Mouse (Mus musculus): ENCODE measurements around the gene Igfals. TPM values are rescaled to one million over a fixed set of nuclear protein-coding genes. Genes with fewer than 3 reads are reported as not detected.
A peak's percentile ranks its signal among the peaks of the same experiment; 100 is the strongest.

The Igfals gene
- total RNA-seq (2014; rRNA removed) (0.48 TPM in 1 of 2 replicates, not detected in the other), polyA plus RNA-seq (2015; fragmentation: Nextera tagmentation; extraction: Ambion mirVana) (0.18 TPM in 1 of 2 replicates, not detected in the other)

DNA sequence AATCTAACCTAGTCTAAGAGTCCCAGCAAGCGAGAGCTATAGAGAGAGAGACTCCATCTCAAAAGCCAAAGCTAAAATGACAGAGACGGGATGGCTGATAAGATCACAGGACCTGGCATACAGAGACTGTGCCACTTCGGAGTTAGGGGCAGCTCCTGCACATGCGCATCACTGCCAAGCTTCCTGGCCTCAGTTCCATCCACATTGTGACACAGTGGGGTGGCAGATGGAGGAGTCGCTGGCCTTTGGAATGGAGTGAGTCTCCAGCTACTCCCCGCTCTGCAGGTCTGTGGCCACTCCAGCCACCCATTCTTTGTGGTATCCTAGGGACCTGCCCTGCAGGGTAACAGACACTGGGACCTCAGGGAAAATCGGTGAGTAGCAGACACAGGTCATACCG is at the start of gene Igfals:
Igfals (plus strand) TSS at position 222 of the 400 bp plus-strand sequence.
- WGBS, result 91% methylated on average over 8 of the region's 8 CpGs
- H3K36me3 ChIP-seq (ENCODE audit: insufficient read depth), result peaks cover 35% of the 10 kb centered on the region
- no peaks in the 10 kb centered on the region for H3K4me1 ChIP-seq (ENCODE audit: insufficient read depth)
- H3K4me3 ChIP-seq (ENCODE audit: low read depth, low read length), result no peak within 1 kb of the TSS
- H3K9me3 ChIP-seq (ENCODE audit: low read length), result no peaks in the 10 kb centered on the region
- no peak for DNase-seq
- no peak within 1 kb of the TSS for H3K4me2 ChIP-seq (ENCODE audit: low read depth)
- H3K27me3 ChIP-seq (ENCODE audit: insufficient read depth, low read length), result no peaks in the 10 kb centered on the region
- no peak for ATAC-seq
- H3K9ac ChIP-seq, result no peak within 1 kb of the TSS
- no peak within 1 kb of the TSS for H3K27ac ChIP-seq (ENCODE audit: low read depth, low read length)
- no peak for TF ChIP-seq CTCF (IDR thresholded peaks at IDR 0.05; ENCODE audit: low read depth)

DNA sequence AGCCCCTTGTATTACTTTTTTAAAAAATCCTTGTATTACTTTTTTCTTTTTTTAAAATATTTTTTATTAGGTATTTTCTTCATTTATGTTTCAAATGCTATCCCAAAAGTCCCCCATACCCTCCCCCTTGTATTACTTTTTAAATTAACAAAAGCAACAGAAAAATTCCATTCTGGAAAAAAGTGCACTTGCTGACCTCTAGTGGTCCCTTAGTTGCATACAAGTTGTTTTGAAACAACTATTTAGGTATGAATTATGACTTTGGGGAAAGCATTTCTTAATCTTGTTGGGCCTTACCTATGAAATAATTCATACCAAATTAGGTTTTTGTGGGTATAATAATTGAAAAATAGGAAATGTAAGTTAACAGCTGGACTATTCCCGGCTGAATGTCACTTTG is 48.3 kb upstream of the Igfals start:
- no peaks in the 10 kb centered on the region for H3K27me3 ChIP-seq (ENCODE audit: insufficient read depth, low read length)
- H3K36me3 ChIP-seq (ENCODE audit: insufficient read depth), result no peaks in the 10 kb centered on the region
- H3K9ac ChIP-seq, result no peak overlapping the region
- H3K4me1 ChIP-seq (ENCODE audit: insufficient read depth), result no peaks in the 10 kb centered on the region
- no peak overlapping the region for H3K4me3 ChIP-seq (ENCODE audit: low read depth, low read length)
- ATAC-seq (no peak), DNase-seq (peak; percentile 26)
- no peaks in the 10 kb centered on the region for H3K9me3 ChIP-seq (ENCODE audit: low read length)
- no peak overlapping the region for H3K27ac ChIP-seq (ENCODE audit: low read depth, low read length)
- TF ChIP-seq CTCF (IDR thresholded peaks at IDR 0.05; ENCODE audit: low read depth), result peak; percentile 53
- WGBS, result 36% methylated on average over 1 of the region's 1 CpGs
- H3K4me2 ChIP-seq (ENCODE audit: low read depth), result no peak overlapping the region

DNA sequence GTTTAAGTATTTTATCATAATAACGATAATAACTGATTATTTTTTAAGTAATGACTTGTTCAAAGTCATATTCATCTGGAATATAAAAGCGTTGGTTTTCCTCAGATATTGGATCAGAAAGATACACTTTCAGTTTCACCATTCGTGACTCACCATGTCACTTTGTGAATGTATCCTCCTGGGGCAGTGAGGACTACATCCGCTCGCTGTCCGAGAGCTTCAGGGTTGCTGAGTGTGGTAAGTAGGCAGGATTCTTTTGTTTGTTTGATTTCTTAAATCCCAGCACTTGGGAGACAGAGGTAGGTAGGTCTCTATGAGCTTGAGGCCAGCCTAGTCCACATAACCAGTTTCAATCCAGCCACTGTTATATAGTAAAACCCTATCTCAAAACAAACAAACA is 47.6 kb upstream of the Igfals start:
- no peak for DNase-seq
- no peaks in the 10 kb centered on the region for H3K9me3 ChIP-seq (ENCODE audit: low read length)
- H3K4me2 ChIP-seq (ENCODE audit: low read depth), result no peak overlapping the region
- H3K4me1 ChIP-seq (ENCODE audit: insufficient read depth), result no peaks in the 10 kb centered on the region
- no peaks in the 10 kb centered on the region for H3K27me3 ChIP-seq (ENCODE audit: insufficient read depth, low read length)
- TF ChIP-seq CTCF (IDR thresholded peaks at IDR 0.05; ENCODE audit: low read depth), result no peak
- no peaks in the 10 kb centered on the region for H3K36me3 ChIP-seq (ENCODE audit: insufficient read depth)
- 55% methylated on average over 6 of the region's 6 CpGs for whole genome bisulfite sequencing
- H3K27ac ChIP-seq (ENCODE audit: low read depth, low read length), result no peak overlapping the region
- H3K4me3 ChIP-seq (ENCODE audit: low read depth, low read length), result no peak overlapping the region
- ATAC-seq, result no peak
- H3K9ac ChIP-seq, result no peak overlapping the region

DNA sequence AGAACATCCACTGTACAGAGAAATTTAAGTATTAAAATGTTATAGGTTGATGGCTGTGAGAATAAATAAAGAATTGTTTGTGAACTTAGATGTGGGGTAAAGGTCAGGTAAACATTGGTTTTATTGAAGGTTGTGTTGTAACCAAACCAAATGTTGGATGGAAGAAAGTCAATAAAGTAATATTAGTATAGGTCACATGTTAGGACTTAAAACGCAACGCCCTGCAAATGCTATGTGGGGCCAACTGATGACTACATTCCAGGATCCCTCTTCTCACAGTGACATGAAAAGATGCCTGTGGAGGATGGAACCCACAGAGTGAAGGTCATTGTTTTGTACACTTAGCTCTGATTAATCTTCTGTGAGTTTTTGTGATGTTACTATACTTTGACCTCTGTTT is 46.3 kb upstream of the Igfals start:
- no peaks in the 10 kb centered on the region for H3K36me3 ChIP-seq (ENCODE audit: insufficient read depth)
- TF ChIP-seq CTCF (IDR thresholded peaks at IDR 0.05; ENCODE audit: low read depth), result no peak

DNA sequence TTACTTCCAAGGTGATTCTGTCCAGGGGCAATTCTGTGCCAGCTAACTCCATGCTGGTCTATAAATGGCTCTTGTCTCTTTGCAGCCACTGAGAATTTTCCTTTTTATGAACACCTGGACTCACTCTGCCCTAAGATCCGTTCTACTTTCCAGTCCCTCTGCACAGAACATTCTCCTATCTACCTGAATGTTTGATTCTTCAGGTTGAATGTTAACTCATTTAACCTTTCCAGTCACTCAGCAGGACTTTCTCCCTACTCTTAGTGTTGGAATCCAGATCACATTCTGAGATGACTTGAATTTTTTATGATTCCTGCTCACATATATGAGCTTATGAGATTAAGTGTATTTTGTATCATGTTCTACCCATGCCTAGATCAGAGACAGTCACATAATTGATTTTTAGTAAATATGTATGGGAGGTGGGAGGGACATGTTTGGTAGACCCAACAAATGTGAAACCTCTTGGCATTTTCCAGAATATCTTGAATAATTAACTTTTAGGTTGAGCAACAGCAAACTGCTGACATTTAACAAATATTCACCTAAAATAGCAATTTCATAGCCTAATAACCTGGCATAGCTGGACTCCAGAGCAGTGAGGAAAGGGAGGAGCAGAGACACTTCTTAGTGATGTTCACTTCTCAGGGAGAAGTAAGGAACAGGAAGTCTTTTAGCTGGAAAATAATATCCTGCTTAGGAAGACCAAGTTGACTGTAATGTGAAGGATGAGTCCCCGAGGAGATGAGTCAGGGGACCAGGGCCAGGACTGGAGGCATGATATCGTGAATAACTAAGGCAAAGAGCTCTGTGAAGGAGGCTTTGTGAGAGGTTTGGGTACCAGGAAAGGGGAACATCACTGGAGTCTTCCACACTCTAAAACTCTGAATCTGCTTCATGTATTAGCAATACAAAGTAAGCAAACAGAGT is 44.2 kb upstream of the Igfals start:
- Histone ChIP-seq H3K27me3 (ENCODE audit: insufficient read depth, low read length) (peaks cover 3% of the 10 kb centered on the region; the same call in 1 of the 2 replicates), H3K4me2 (ENCODE audit: low read depth) (no peak overlapping the region), H3K27ac (ENCODE audit: low read depth, low read length) (no peak overlapping the region), H3K9me3 (ENCODE audit: low read length) (no peaks in the 10 kb centered on the region), H3K36me3 (ENCODE audit: insufficient read depth) (no peaks in the 10 kb centered on the region), H3K4me1 (ENCODE audit: insufficient read depth) (no peaks in the 10 kb centered on the region), H3K9ac (no peak overlapping the region), H3K4me3 (ENCODE audit: low read depth, low read length) (no peak overlapping the region)
- ATAC-seq (no peak), DNase-seq (no peak)
- WGBS, result 51% methylated on average over 3 of the region's 3 CpGs
- no peak for TF ChIP-seq CTCF (IDR thresholded peaks at IDR 0.05; ENCODE audit: low read depth)

More for the DNA sequence above, 46.3 kb upstream of the Igfals start:
- 72% methylated on average over 2 of the region's 2 CpGs for WGBS
- Histone ChIP-seq H3K27me3 (ENCODE audit: insufficient read depth, low read length) (peaks cover 3% of the 10 kb centered on the region; the same call in 1 of the 2 replicates), H3K9me3 (ENCODE audit: low read length) (no peaks in the 10 kb centered on the region), H3K4me1 (ENCODE audit: insufficient read depth) (no peaks in the 10 kb centered on the region), H3K27ac (ENCODE audit: low read depth, low read length) (no peak overlapping the region), H3K4me3 (ENCODE audit: low read depth, low read length) (no peak overlapping the region), H3K9ac (no peak overlapping the region), H3K4me2 (ENCODE audit: low read depth) (no peak overlapping the region)
- ATAC-seq (no peak), DNase-seq (no peak)

DNA sequence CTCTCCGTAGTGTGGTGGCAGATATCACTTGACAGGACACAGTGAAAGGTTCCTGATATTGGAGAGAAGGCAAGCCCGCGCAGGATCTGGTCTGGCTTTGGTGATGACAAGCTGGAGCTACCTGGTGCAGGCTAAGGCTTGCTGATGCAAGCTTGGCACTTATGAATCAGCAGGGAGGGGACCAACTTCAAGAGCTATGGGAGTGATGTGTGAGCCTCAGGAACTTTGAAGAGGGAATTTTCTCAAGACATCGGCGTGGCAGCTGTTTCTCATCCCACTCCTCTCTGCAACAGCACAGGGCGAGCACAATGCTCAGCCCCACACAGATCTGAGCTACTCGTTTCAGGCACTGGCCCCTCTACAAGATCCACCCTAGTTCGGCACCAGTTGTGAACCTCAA is 26.0 kb upstream of the Igfals start, which contains the start of gene Hagh:
Hagh (plus strand) TSS at position 302 of the 400 bp plus-strand sequence.
- no peak for TF ChIP-seq CTCF (IDR thresholded peaks at IDR 0.05; ENCODE audit: low read depth)
- Histone ChIP-seq H3K4me2 (ENCODE audit: low read depth) (no peak within 1 kb of the TSS), H3K36me3 (ENCODE audit: insufficient read depth) (no peaks in the 10 kb centered on the region), H3K27me3 (ENCODE audit: insufficient read depth, low read length) (no peaks in the 10 kb centered on the region; the same call in 1 of the 2 replicates), H3K9ac (no peak within 1 kb of the TSS), H3K4me3 (ENCODE audit: low read depth, low read length) (no peak within 1 kb of the TSS), H3K9me3 (ENCODE audit: low read length) (no peaks in the 10 kb centered on the region), H3K4me1 (ENCODE audit: insufficient read depth) (no peaks in the 10 kb centered on the region), H3K27ac (ENCODE audit: low read depth, low read length) (no peak within 1 kb of the TSS)
- 72% methylated on average over 8 of the region's 8 CpGs for WGBS
- DNase-seq (no peak), ATAC-seq (no peak)

DNA sequence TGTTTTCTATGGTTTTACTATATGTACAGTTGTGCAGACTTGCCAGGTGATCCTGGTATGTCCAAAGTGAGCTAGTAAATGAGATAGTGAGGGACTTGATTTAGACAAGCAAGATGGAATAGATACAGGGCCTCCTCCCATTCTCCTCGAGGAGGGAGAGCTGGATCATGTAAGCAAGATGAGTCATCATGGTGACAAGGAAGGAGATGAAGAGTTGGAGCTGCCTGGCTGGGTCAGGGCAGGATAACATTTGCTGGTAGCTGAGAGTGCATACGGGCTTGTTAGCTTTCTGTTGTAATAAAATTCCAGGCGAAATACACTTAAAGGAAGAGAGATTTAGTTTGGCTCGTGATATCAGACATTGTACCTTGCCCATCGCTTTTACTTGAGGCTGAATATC is 25.5 kb upstream of the Igfals start:
- ATAC-seq (no peak), DNase-seq (no peak)
- H3K27ac ChIP-seq (ENCODE audit: low read depth, low read length), result no peak overlapping the region
- no peak overlapping the region for H3K9ac ChIP-seq
- no peaks in the 10 kb centered on the region for H3K36me3 ChIP-seq (ENCODE audit: insufficient read depth)
- no peaks in the 10 kb centered on the region; the same call in 1 of the 2 replicates for H3K27me3 ChIP-seq (ENCODE audit: insufficient read depth, low read length)
- no peaks in the 10 kb centered on the region for H3K9me3 ChIP-seq (ENCODE audit: low read length)
- no peak overlapping the region for H3K4me2 ChIP-seq (ENCODE audit: low read depth)
- TF ChIP-seq CTCF (IDR thresholded peaks at IDR 0.05; ENCODE audit: low read depth), result no peak
- WGBS, result 65% methylated on average over 5 of the region's 5 CpGs
- H3K4me1 ChIP-seq (ENCODE audit: insufficient read depth), result no peaks in the 10 kb centered on the region
- no peak overlapping the region for H3K4me3 ChIP-seq (ENCODE audit: low read depth, low read length)

Measured in forebrain, postnatal 0 days (tissue).